Mouse (Mus musculus) MEL (cell line): ENCODE measurements at regions not wholly inside any gene's neighbourhood (a gene's known extent, or its start where the extent isn't known, plus 50 kb on each side); places are given as distances from the start of the nearest gene placed in this dataset.

Source experiments
- DNase-seq: peaks from one replicate; pipeline ENCODE4 v3.0.0; 2011; ENCODE audit warnings: low read depth, low spot score
- H3K27ac ChIP-seq: 2 replicates; pipeline ENCODE4 v1.5.1; 2012; ENCODE audit warnings: low read depth, mild to moderate bottlenecking, control low read depth, low read length, moderate library complexity; ENCODE audit not compliant: control insufficient read depth
- H3K27me3 ChIP-seq, 2 experiments: fragments of 150-350 bp in 1 of 2; sonication (generic) in 1 of 2; 2 replicates each; pipeline ENCODE4 v1.6.1; 2012; ENCODE audit warnings: low read length in 2 of 2, mild to moderate bottlenecking in 2 of 2, improper control_type of control experiment in 1 of 2, moderate library complexity in 1 of 2; ENCODE audit not compliant: insufficient read depth in 2 of 2, control insufficient read depth in 1 of 2
- H3K36me3 ChIP-seq, 2 experiments: 2 replicates each; pipeline ENCODE4 v1.6.1; 2012 to 2014; ENCODE audit warnings: low read length in 2 of 2, improper control_type of control experiment in 1 of 2, inconsistent platforms in 1 of 2, mild to moderate bottlenecking in 1 of 2; ENCODE audit not compliant: insufficient read depth in 2 of 2, control insufficient read depth in 1 of 2
- H3K4me1 ChIP-seq, 2 experiments: fragments of 150-350 bp in 1 of 2; sonication (generic) in 1 of 2; 2 replicates each; pipeline ENCODE4 v1.6.1; 2012; ENCODE audit warnings: low read length in 2 of 2, improper control_type of control experiment in 1 of 2, mild to moderate bottlenecking in 1 of 2; ENCODE audit not compliant: insufficient read depth in 2 of 2, control insufficient read depth in 1 of 2
- H3K4me3 ChIP-seq, 2 experiments: fragments of 150-350 bp in 1 of 2; sonication (generic) in 1 of 2; 2 replicates each; pipeline ENCODE4 v1.5.1; 2012; ENCODE audit warnings: low read depth in 2 of 2, low read length in 2 of 2, mild to moderate bottlenecking in 2 of 2, moderate library complexity in 2 of 2, control low read depth in 1 of 2, improper control_type of control experiment in 1 of 2; ENCODE audit not compliant: control insufficient read depth in 1 of 2, insufficient read depth in 1 of 2
- H3K79me2 ChIP-seq: 2 replicates; pipeline ENCODE4 v1.6.1; 2012; ENCODE audit warnings: mild to moderate bottlenecking, low read length, moderate library complexity; ENCODE audit not compliant: control insufficient read depth, poor library complexity, insufficient read depth
- H3K9ac ChIP-seq: 2 replicates; pipeline ENCODE4 v1.6.1; 2012; ENCODE audit warnings: low read depth, mild to moderate bottlenecking, control low read depth, low read length, moderate library complexity; ENCODE audit not compliant: control insufficient read depth, poor library complexity, severe bottlenecking
- H3K9me3 ChIP-seq: fragments of 150-350 bp; sonication (generic); replicated peaks from 2 replicates; pipeline ENCODE4 v1.6.1; 2012; ENCODE audit warnings: mild to moderate bottlenecking, low read length, improper control_type of control experiment, moderate library complexity; ENCODE audit not compliant: insufficient read depth
- BHLHE40 ChIP-seq: IDR thresholded peaks from 2 replicates; pipeline ENCODE4 v1.6.1; 2012; ENCODE audit warnings: low read depth, mild to moderate bottlenecking, inconsistent platforms, low read length, improper control_type of control experiment, borderline replicate concordance
- CHD1 ChIP-seq: IDR thresholded peaks from 2 replicates; pipeline ENCODE4 v1.6.1; 2012; ENCODE audit warnings: low read depth, mild to moderate bottlenecking, inconsistent platforms, low read length, improper control_type of control experiment
- CHD2 ChIP-seq: IDR thresholded peaks from 2 replicates; pipeline ENCODE4 v1.6.1; 2011; ENCODE audit warnings: low read length, improper control_type of control experiment
- E2F4 ChIP-seq: IDR thresholded peaks from 2 replicates; pipeline ENCODE4 v1.6.1; 2011; ENCODE audit warnings: low read depth, low read length, improper control_type of control experiment, borderline replicate concordance
- ELF1 ChIP-seq: IDR thresholded peaks from 2 replicates; pipeline ENCODE4 v1.6.1; 2014; ENCODE audit warnings: low read depth, mild to moderate bottlenecking, inconsistent platforms, low read length, improper control_type of control experiment, moderate library complexity
- EP300 ChIP-seq, 2 experiments: IDR thresholded peaks; 2 replicates each; pipeline ENCODE4 v1.6.1; 2011; ENCODE audit warnings: improper control_type of control experiment in 2 of 2, low read length in 2 of 2, low read depth in 1 of 2, mild to moderate bottlenecking in 1 of 2
- HCFC1 ChIP-seq: IDR thresholded peaks from 2 replicates; pipeline ENCODE4 v1.6.1; 2012; ENCODE audit warnings: low read depth, mild to moderate bottlenecking, inconsistent platforms, low read length, improper control_type of control experiment, moderate library complexity
- KAT2A ChIP-seq: conservative IDR thresholded peaks from 2 replicates; pipeline ENCODE4 v1.6.1; 2012; ENCODE audit warnings: low read depth, low read length, improper control_type of control experiment, inconsistent platforms
- MAFK ChIP-seq: IDR thresholded peaks from 2 replicates; pipeline ENCODE4 v1.6.1; 2011; ENCODE audit warnings: low read depth, mild to moderate bottlenecking, low read length, improper control_type of control experiment, borderline replicate concordance
- MAX ChIP-seq: IDR thresholded peaks from 2 replicates; pipeline ENCODE4 v1.6.1; 2011; ENCODE audit warnings: low read length, improper control_type of control experiment
- MAZ ChIP-seq: IDR thresholded peaks from 2 replicates; pipeline ENCODE4 v1.6.1; 2012; ENCODE audit warnings: low read depth, mild to moderate bottlenecking, inconsistent platforms, low read length, improper control_type of control experiment
- MEF2A ChIP-seq: IDR thresholded peaks from 2 replicates; pipeline ENCODE4 v1.6.1; 2014; ENCODE audit warnings: low read depth, mild to moderate bottlenecking, inconsistent platforms, low read length, improper control_type of control experiment; ENCODE audit not compliant: poor library complexity, insufficient replicate concordance, severe bottlenecking; ENCODE audit errors: extremely low read depth
- MXI1 ChIP-seq: IDR thresholded peaks from 2 replicates; pipeline ENCODE4 v1.6.1; 2011; ENCODE audit warnings: mild to moderate bottlenecking, low read depth, low read length, improper control_type of control experiment
- MYB ChIP-seq: IDR thresholded peaks from 2 replicates; pipeline ENCODE4 v1.6.1; 2011; ENCODE audit warnings: mild to moderate bottlenecking, low read depth, low read length, improper control_type of control experiment
- POLR2A ChIP-seq, 2 experiments: IDR thresholded peaks; 2 replicates each; pipeline ENCODE4 v1.6.1; 2011 to 2012; ENCODE audit warnings: low read length in 2 of 2, mild to moderate bottlenecking in 2 of 2, control low read depth in 1 of 2, improper control_type of control experiment in 1 of 2, low read depth in 1 of 2, moderate library complexity in 1 of 2; ENCODE audit not compliant: control insufficient read depth in 1 of 2, insufficient read depth in 1 of 2, poor library complexity in 1 of 2
- POLR2AphosphoS2 ChIP-seq: IDR thresholded peaks from 2 replicates; pipeline ENCODE4 v1.6.1; 2011; ENCODE audit warnings: low read length, improper control_type of control experiment
- RAD21 ChIP-seq: IDR thresholded peaks from 2 replicates; pipeline ENCODE4 v1.6.1; 2011; ENCODE audit warnings: mild to moderate bottlenecking, low read depth, low read length, improper control_type of control experiment
- RCOR1 ChIP-seq: IDR thresholded peaks from 2 replicates; pipeline ENCODE4 v1.6.1; 2012; ENCODE audit warnings: low read depth, mild to moderate bottlenecking, inconsistent platforms, low read length, improper control_type of control experiment
- SIN3A ChIP-seq: IDR thresholded peaks from 2 replicates; pipeline ENCODE4 v1.6.1; 2012; ENCODE audit warnings: low read length, improper control_type of control experiment, inconsistent platforms
- SMC3 ChIP-seq: IDR thresholded peaks from 2 replicates; pipeline ENCODE4 v1.6.1; 2011; ENCODE audit warnings: low read depth, low read length, improper control_type of control experiment
- TBP ChIP-seq: IDR thresholded peaks from 2 replicates; pipeline ENCODE4 v1.8.0; 2011; ENCODE audit warnings: low read depth, low read length, improper control_type of control experiment
- USF2 ChIP-seq, 2 experiments: IDR thresholded peaks; 2 replicates each; pipeline ENCODE4 v1.6.1; 2011 to 2012; ENCODE audit warnings: improper control_type of control experiment in 2 of 2, low read length in 2 of 2, borderline replicate concordance in 1 of 2, inconsistent platforms in 1 of 2, low read depth in 1 of 2, mild to moderate bottlenecking in 1 of 2; ENCODE audit not compliant: insufficient read depth in 1 of 2
- ZC3H11A ChIP-seq: IDR thresholded peaks from 2 replicates; pipeline ENCODE4 v1.6.1; 2012; ENCODE audit warnings: low read depth, mild to moderate bottlenecking, inconsistent platforms, low read length, improper control_type of control experiment
- ZKSCAN1 ChIP-seq: IDR thresholded peaks from 2 replicates; pipeline ENCODE4 v1.6.1; 2012; ENCODE audit warnings: low read depth, mild to moderate bottlenecking, inconsistent platforms, low read length, improper control_type of control experiment, moderate library complexity

- no peak for DNase-seq
- Histone ChIP-seq H3K36me3 (no peaks in the 10 kb centered on the region), H3K9me3 (no peaks in the 10 kb centered on the region), H3K4me3 (no peak overlapping the region), H3K79me2 (no peaks in the 10 kb centered on the region; the same call in 1 of the 2 replicates), H3K9ac (no peak overlapping the region), H3K4me1 (no peaks in the 10 kb centered on the region), H3K27ac (no peak overlapping the region), H3K27me3 (no peaks in the 10 kb centered on the region)
- TF ChIP-seq SIN3A: no peak
- no peak for TF ChIP-seq MEF2A
- TF ChIP-seq USF2 (IDR thresholded peaks at IDR 0.05; ENCODE audit: borderline replicate concordance in 1 of 2, insufficient read depth in 1 of 2, low read depth in 1 of 2, low read length in 2 of 2): no peak
- no peak for TF ChIP-seq SMC3
- no peak for TF ChIP-seq EP300 (IDR thresholded peaks at IDR 0.05; ENCODE audit: low read depth in 1 of 2, low read length in 2 of 2)
- no peak for TF ChIP-seq POLR2A (IDR thresholded peaks at IDR 0.05; ENCODE audit: control insufficient read depth in 1 of 2, insufficient read depth in 1 of 2, low read depth in 1 of 2, low read length in 2 of 2, poor library complexity in 1 of 2)
- TF ChIP-seq ELF1: no peak
- TF ChIP-seq E2F4: no peak
- no peak for TF ChIP-seq ZKSCAN1
- TF ChIP-seq POLR2AphosphoS2: no peak
- TF ChIP-seq CHD2: no peak
Observed at GRCm38 (mm10) chr8:103879505-103879904, 221.9 kb upstream of the Cdh5 start.

- Histone ChIP-seq H3K27me3 (no peaks in the 10 kb centered on the region), H3K79me2 (no peaks in the 10 kb centered on the region; the same call in 1 of the 2 replicates), H3K9ac (no peak overlapping the region)
- TF ChIP-seq MAZ (no peak), MAFK (no peak), E2F4 (no peak), MAX (no peak), ZKSCAN1 (no peak), POLR2AphosphoS2 (no peak), BHLHE40 (no peak), EP300 (IDR thresholded peaks at IDR 0.05; ENCODE audit: low read depth in 1 of 2, low read length in 2 of 2) (no peak), SIN3A (no peak), MXI1 (no peak), ZC3H11A (no peak), TBP (no peak), ELF1 (no peak), KAT2A (no peak), MYB (no peak), CHD1 (no peak), HCFC1 (no peak), RCOR1 (no peak), RAD21 (no peak)
- TF ChIP-seq, all 39 proteins: peak for 0
- Histone ChIP-seq H3K4me3 (no peak overlapping the region), H3K36me3 (no peaks in the 10 kb centered on the region), H3K27ac (no peak overlapping the region), H3K4me1 (no peaks in the 10 kb centered on the region), H3K9me3 (no peaks in the 10 kb centered on the region)
- DNase-seq: no peak
Observed at GRCm38 (mm10) chr8:103880431-103881145, 220.8 kb upstream of the Cdh5 start.
